Mouse (Mus musculus) CD8-positive naive resting alpha-beta T cell, adult 2 months (primary cell): ENCODE data around the gene Fam129c.

Source experiments
- DNase-seq, 2 experiments: peaks; one replicate each; pipeline ENCODE4 v3.0.0; 2022; ENCODE audit warnings: low read depth in 2 of 2, low spot score in 2 of 2

Fam129c gene

DNA sequence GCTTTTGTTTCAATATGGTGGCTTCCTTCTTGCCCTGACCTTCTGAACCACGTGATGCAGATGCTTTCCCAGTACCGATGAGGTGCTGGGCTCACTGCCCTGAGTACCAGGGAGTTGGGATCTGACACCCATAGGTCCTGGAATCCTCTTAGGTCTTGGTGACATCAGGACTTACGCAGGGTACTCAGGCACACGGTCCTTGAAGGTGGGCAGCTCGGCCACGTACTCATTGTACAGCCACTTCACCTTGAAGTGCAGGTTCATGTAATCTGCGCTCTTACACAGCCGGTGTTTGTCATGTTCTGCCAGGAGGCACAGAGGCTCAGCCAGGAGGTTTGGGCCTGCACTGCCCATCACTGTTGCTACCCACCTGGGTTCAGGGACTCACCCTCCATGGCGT, 48.1 kb downstream of the Fam129c start:
- no peak for DNase-seq

DNA sequence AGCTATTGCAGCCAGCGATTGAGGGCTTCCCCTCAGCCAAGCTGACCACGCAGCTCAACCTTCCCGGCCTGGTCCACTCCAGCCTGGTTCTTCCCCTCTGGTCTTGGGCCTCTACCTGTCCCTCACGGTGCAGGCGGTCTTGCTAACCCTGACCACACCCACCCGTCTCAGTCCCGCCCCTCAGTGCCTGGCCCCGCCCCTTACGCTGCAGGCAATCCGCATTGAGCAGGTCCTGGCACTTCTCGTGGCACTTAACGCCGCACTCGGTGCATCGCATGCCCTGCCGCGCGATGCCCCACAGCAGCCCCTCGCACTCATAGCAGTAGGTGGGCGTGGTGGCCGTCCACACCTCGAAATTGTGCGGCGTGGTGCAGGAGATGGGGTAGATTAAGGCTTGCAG, 57.2 kb downstream of the Fam129c start:
- DNase-seq, result no peak
